Mouse (Mus musculus): ENCODE measurements around the gene Prkcb. TPM values are rescaled to one million over a fixed set of nuclear protein-coding genes. Genes with fewer than 3 reads are reported as not detected.

Prkcb gene
- total RNA-seq, 2 experiments from 2014 or later = 2.9 to 4.2 TPM

DNA sequence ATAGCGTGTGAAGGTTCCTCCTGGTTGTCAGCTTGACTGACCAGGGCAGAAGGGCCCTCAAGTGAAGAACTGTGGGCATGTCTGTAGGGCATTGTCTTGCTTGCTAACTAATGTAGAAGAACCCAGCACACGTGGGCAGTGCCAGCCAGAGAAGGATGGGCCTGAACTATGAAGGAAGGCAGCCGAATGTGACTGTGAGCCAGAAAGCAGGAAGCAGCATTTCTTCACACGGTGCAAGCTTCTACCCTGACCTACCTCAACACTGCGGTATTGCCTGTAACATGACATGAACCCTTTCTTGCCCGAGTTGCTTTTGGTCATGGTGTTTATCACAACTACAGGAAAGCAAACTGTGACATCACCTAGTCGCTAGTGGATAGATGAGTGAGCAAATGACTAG lies 113.5 kb downstream of the Prkcb start:
- no peak for DNase-seq

DNA sequence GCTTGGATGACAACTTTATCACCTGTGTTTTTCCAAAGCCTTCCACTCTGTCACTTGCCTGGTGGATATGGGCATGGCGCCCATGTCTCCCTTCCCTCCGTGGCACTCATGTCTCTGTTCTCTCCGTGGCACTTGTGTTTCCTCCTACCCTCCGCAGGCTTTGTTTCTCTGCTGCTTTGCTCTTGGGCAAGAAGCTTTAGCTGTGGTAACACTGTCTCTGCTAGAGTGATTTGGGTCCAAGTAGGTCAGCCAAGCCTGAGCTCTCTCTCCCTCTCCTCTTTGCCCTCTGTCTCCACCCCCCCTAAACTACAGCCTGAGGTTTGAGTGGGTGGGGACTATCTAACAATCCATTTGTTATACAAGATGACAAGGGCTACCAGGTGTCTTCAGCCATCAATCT lies 114.8 kb downstream of the Prkcb start:
- no peak for DNase-seq

DNA sequence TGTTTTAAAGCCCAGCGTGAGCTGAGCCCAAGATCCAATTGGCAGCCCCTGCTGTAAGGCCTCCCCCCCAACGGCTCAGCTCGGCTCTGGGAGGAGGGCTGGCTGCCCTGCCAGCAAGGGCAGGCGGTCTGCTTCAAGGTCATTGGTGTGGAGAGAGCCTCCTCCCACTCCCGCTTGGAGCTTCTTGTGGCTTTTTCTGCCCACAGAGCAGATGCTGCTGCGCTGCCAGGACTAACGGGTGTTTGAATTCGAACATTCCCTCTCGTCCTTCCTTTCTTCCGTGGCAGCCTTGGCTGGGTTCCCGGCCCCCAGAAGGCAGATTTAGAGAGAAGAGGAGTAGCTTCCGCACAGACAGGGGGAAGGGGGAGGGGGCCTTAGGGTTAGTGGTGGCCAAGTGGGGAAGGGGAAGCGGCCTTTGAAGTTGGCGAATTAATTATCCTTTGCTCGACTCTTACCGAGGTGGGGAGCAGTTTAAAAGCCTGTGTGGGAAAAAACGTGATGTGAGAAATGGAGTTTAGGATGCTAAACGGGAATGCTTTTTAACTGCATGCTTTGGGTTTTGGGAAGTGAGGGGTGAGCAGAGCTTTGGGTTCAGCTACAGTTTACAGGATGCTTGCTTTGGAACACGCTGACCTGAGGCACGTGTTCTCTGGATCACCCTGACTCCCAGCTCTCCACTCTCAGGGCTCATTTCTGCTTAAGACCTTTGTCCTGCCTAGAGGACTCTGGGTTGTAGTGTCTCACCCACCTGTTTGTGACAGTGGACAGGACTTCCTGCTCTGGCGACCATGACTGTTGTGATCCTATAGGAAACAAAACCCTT lies 116.2 kb downstream of the Prkcb start:
- DNase-seq = peak; percentile 24

DNA sequence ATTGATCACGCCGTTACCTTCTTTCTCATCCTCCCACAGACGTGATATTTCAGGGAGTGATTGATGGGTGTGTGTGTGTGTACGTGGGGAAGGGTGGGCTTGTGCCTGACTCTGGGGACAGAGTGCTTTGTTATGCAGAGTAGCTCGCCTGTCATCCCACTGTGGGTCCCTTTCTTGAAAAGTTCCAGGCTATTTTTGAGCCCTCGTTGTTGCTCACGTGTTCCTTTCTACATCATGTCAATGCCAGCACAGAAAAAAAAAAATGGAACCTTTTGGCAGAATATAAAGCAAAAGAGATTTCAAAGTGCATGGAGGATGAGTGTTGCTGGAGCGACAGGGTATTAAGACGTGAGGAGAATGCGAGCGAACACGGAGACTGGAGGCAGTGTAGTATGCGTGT lies 118.1 kb downstream of the Prkcb start:
- no peak for DNase-seq

DNA sequence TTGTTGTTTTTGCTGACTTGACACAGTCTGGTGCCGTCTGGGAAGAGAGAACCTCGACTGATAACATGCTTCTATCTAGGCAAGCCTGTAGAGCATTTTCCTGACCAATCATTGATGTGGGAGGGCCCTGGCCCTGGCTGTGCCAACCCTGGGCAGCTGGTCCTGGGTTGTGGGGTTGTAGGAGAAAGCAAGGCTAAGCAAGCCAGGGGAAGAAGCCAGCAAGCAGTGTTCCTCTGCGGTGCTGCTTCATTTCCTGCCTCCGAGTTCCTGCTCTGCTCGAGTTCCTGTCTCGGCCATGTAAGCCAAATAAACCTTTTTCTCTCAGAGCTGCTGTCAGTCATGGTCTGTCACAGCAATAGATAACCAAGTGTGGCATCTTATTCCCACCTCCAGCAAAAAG lies 121.4 kb downstream of the Prkcb start:
- DNase-seq = no peak

DNA sequence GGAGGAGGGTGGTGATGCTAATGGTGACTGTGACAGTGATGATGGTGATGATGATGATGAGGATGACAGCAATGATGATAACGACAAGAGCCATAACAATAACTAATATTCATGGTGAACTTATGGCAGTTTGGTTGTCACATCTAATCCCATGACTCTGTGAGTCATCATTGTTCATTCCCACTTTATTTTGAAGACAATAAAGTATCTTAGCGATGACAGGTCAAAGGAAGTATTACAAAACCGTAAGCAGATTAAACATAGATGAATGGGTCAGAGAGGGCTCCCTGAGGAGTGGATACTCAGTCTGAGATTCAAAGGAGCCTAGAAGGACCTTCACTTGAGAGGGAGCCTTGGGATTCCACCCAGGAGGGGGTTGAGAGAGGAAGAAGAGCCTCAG lies 122.3 kb downstream of the Prkcb start:
- no peak for DNase-seq

DNA sequence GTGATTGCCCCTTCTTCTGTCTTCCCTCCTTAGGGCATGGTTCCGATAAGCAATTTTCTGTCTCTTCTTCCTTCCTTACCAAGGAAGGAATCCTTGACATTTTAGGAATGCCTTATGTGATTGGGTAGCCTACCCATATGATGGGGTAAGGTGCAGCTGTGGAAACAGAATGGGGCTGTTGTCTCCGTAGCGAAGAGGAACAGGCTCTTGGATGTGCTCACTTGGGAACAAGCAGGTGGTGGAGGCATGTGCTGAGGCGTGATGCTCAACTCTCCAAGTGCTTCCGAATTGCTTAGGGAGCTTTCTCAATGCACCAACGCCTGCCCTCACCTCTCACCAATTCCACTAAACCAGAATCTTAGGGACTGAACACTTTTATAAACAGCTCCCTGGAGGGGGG lies 124.7 kb downstream of the Prkcb start:
- DNase-seq = no peak

DNA sequence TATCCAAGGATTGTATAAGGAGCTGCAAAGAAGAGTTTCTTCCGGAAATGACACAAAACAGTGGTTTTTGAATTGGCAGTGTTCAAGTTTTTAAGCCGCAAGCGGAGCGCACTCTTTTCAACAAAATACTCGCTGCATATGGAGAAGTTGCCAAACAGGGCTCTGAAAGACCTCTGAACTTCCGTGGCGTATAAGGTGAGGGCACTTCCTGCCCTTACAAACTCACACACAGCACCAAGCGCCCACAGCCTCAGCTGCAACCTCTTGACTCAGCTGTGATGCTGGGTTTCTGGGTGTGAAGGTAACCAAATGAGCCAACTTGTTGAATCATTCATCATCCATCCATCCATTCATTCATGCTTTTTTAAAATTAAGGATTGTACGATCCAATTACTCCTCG lies 125.6 kb downstream of the Prkcb start:
- no peak for DNase-seq

DNA sequence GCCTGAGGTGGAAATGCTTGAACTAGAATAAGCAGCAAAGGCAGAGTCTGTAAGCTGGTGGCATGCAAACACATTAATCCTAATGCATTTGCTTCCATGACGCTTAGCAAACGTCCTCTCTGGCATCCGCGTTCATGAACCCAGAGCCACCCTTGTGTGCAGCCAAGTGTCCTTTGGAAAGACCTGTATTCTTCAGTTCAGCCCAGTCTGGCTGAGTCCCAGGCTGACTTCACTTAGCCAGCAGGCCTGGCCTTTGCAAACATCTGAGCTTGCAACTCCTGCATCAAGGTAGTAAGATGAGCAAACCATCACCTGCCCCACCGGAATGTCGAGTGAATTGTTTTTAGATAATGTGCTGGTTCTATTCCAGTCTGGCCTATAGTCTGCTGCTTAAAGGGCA lies 126.1 kb downstream of the Prkcb start:
- DNase-seq = no peak

DNA sequence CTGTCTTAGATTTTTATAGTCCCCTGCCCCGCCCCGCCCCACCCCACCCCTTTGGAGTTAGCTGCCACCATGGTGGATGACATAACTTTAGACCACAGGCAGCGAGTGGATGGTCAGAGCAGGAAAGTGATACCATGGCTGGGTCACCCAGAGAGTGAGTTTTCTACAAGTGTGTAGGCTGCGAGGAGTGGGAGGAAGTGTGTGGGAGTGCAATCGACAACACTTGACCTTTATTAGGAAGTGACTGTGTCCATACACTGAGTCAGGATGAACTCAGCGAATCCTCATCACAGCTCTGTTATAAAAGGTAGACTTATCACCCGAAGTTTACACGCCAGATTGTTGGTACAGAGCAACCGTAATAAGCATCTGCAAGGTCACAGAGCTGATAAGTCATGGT lies 126.8 kb downstream of the Prkcb start:
- DNase-seq = no peak

DNA sequence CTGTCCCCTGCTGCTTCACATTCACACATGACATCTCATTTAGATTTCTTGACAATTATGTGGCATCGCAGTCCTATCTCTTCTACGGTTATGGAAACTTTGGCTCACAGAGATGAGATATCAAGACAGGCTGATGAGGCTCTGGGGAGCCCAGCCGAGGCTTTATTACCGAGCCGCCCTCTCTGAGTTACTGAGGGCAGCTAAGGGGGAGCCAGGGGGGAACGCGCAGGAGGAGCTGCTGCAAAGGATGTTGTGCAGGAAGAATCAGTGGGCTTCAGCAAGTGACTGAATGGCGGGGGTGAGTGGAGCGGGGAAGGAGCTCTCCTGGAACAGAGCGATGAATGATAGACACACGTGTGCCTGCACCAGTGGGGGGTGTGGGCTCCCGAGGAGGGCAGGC lies 127.4 kb downstream of the Prkcb start:
- no peak for DNase-seq

DNA sequence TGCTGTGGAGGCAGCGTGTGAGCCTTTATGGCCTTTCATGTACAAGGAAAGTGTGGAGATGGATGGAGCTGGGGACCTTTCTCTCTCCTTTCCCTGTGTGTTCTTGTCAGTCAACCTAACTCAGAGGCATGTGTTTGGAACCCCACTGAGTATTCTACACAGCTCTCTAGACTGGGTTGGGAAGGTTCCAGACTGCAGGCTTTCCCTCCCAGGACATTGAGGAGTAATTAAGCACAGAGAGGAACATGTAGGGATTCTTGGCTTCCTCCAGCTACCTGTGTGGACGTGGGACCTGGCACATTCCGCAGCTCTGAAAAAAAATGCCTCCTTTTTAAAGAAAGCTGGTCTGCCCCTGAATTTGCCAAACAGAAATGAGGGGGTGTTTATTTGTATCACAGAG lies 130.0 kb downstream of the Prkcb start:
- no peak for DNase-seq

DNA sequence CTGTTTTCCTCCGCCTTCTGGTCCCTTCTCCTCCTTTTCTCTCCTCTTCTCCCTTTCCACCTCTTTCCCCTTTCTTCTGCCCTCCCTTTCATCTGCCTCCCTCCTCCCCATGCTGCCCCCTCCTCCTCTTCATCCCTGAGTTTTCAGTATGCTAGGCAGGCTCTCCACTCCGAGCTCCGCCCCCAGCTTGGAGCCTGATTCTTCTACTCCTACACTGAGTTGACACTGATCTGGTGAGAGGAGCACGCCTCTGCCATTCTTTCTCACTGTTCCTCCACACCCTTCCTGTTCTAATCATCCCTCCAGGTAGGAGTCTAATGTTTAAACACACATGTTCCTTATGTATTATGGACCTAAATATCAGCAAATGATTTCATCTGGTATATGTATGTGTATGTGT lies 135.3 kb downstream of the Prkcb start:
- no peak for DNase-seq

DNA sequence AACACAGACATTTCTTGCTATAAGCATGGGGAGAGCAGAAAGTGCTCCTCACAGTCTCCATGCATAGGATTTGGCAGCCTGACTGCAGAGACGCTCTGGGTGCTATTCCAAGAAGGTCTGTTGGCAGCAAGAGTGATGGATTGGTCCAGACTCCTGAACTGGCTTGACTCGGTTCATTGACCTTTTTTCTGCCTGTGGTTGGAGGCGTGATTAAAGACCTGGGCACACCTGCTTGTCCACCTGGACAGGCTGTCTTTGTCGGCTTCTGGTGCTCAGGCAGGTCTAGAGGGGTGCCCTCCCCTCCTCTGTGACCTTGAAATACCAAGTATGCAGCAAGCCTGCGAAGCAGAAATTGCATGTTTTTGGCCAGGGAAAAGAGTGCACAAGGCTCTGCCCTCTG lies 140.6 kb downstream of the Prkcb start:
- DNase-seq = no peak

DNA sequence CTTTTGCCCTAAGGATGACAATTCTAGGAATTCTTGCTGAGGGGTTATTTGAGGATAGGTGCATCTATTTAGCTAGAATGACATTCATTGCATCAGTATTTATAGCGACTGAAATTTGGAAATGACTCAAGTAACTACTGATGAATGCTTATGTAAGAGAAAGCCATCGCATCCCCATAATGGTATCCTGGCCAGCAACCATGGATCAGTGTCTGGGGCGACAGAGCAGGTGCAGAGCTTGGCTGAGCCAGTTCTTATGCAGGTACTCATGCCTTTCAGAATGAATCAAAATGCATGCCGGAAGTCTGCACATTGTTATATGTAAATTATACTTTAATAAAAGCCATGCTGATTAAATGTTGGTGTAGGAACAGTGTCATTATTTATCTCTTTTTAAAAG lies 143.8 kb downstream of the Prkcb start:
- no peak for DNase-seq

DNA sequence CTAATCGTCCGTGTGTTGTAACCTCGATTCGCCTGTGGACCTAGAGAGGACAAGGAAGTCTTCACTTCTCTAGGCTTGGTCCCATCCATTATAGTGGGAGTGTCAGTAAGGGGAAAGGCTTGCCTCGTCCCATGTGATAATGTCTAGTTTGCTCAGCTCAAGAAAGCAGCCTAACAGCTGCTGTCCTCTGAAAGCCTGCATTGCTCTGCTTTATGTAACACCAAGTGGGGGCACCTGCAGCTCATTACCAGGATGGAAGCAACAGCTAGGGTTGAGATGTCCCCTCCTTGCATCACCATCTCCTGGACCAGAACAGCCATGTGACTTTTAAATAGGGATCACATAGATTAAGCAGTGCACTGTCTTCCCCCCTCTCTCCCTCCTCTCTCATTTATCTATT lies 144.8 kb downstream of the Prkcb start:
- DNase-seq = no peak

DNA sequence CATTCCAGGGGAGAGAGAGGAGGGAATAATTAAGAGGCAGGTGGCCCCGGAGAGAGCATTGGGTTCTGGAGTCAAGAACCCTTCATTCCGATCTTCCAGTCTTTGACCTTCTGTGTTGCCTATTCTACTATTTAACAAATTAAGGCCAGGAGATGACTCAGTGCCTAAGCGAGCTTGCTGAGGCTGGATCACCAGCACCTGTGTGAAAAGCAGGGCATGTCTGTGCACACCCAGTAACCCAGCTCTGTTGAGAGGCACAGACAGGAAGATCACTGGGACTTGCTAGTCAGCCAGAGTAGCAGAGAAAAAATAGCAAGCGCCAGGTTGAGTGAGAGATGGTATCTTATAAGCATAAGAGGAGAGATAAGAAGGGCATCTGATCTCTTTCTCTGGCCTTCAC lies 146.4 kb downstream of the Prkcb start:
- no peak for DNase-seq

DNA sequence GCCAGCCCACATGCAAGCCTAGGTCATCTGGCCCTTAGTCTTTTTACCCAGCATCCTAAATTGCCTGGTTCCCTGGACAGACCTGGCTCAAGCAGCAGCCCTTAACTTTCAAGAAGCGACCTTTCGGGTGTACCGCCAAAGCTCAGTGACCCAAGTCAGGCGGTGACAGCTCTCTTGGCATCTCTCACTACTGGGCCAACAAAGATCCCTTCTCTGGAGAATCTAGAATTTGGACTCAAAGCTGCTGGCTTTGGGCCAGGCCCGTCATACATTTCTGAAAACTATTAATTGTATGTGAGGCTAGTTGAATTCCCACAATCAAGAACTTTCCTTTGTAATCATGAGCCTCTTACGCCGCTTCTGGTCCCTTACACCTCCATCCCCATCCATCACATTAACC lies 147.0 kb downstream of the Prkcb start:
- DNase-seq = no peak

DNA sequence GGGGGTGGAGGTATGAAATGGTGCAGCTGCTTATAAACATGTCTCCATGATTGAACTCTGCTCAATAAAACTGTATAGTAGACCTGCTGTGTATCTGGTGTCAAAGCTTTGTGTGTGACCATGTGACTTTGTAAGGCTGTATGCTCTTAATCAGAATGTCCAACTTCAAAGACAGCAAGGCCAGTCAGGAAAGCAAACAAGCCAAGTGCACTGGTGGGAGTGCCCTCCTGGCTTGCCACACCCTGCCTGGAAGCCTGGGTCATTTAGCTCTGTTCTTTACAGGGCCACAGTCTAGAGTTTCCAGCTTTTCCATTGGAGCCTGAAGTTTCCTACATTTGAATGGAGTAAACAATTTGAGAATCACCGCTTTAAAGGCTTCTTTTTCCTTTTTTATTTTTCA lies 148.8 kb downstream of the Prkcb start:
- DNase-seq = no peak

DNA sequence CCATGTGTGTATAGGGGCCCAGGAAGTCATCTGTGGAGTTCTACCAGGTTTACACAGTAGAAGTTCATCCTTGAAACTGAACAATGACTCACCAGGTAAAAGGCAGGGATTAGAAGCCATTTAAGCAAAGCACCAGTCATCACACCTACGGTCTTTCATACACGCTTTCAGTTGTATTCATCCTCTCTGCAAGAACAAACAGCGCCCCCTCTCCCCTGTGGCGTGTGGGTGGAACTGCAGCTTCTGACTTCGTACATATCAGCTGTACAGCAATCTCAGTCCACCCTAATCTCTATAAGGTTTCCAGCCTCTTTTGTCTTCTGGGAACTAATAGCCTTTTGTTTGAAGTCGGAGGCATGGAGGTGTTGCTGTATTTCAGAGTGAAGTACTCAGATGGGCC lies 156.5 kb downstream of the Prkcb start:
- DNase-seq = peak; percentile 15

DNA sequence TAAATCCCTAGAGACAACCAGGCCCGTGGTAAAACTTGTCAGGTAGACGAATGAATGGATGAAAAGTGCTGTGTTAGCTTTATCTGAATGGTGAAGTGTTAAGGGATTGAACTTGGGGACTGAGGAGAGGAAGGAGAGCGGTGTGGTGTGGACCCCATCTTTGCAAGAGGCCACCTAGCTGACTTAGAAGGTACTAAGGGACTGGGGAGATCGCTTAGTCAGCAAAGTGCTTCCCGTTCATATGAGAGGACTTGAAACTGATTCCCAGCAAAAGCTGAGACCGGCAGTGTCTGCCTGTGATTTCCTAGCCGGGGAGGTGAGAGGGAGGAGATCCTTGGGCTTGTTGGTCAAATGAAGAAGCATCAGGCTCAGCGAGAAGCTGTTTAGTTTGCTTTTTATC lies 164.1 kb downstream of the Prkcb start:
- DNase-seq = no peak

DNA sequence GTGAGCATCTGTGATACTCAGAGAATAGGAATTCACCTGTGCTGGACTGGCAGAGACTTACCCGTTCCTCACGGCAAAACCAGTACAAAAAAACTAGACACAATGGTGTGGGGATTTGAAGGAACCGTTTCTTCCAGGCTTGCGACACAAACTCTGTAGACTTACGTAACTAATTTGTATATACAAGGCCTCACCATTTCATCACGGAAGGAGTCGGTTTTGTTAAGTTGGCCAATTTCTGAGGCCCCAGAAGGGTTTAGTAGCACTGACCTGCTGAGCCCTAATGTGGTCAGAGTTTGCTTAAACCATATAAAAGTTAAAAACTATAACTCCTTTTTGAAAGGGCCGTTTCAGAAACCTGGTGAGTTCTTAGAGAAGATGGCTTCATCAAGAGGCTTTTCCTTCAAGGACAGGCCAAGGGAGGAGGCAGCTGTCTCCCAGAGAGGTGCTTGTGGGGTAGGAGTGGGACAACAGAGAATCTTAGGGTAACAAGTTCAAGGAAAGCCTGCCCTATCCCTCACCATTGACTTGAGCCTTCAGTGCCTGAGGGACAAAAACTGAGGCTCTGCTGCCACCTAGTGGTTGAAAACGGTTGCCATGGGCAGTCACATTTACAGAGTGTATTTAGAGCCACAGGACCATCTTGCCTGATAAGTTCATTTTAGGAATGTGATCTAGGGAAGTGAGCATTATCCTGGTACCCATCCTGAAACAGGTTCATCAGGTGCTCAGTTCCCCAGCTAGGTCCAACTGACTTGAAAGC lies 170.8 kb downstream of the Prkcb start:
- peak; percentile 88 for DNase-seq

DNA sequence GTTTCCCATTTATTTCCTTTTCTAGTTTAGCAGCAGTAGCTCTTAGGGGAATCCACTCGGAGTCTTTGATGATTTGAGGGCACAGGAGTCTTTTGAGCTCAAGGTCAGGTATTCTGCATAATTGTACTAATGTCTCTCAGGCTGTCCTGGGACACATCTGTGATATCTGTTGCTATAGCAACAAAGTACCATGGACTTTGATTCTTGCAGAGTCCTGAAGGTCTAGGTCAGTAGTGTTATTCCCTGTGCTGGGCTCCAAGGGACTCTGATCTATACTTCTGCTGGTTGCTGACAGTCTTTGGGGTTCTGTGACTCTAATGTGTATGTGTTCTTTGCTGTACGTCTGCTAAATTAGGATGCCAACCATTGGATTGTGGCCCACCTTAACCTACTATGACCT lies 171.5 kb downstream of the Prkcb start:
- no peak for DNase-seq
